Mouse (Mus musculus): ENCODE results near the gene Cabin1. TPM values are rescaled to one million over a fixed set of nuclear protein-coding genes. Genes with fewer than 3 reads are reported as not detected.
A peak's percentile ranks its signal among the peaks of the same experiment; 100 is the strongest.
"Not testable (repeated sequence)": the region's sequence is repeated elsewhere in the genome, so short reads cannot be mapped to it uniquely, and the experiment has no call there.

Gene Cabin1
- polyA plus RNA-seq, 1 experiment from 2014 or later, result 29.5 TPM

- 96% methylated on average over 5 of the region's 5 CpGs for WGBS
Observed at GRCm38 (mm10) chr10:75774102-75774501, 10.0 kb upstream of the Cabin1 start.

DNA sequence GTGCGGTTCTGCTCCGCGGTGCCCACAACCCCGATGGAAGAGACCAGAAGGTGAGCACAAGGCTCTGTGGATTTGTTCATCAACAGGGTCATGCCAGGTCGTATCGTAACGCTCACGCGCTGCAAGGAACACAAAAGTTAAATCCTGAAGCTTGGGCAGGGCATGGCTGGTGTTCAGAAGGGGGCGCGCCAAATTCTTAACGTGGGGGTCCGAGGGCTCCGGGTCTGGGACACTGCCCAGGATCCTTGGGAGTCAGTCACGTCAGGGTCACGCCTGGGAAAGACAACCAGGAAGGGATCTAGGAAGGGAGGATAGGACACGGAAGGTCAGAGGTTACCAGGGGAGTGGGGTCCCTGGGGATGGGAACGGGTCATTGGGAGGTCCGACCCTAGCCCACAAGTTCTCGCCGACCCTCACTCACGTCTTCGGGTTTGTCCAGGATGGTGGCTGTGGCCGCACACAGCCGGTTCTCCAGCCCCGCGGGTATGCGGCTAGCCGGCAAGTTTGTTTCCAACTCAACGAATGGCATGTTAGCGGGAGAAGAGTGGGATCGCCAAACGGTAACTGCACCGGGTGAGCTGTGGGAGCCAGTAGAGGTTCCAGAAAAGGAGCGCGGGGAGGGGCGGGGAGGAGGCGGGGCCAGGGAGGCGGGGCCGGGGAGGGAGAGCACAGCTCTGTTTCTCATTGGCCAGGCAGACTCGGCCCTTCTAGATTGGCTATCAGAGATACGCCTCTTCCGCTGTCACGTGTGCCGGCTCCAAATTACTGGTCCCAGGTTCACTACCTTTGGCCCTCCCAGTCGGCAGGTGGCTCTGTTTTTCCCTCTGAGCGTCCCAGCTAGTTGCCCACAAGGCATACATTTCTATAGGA, 8.9 kb upstream of the Cabin1 start, which contains the start of gene Ddt:
Gene Ddt (minus strand): TSS at position 620 of the 870 bp plus-strand sequence.
- H3K36me3 ChIP-seq (ENCODE audit: control insufficient read depth, insufficient read depth, low read length), result no peaks in the 10 kb centered on the region; the same call in 1 of the 2 replicates
- peak within 1 kb of the TSS; percentile 44 for H3K4me3 ChIP-seq (ENCODE audit: low read depth, low read length)
- peak; percentile 87 for DNase-seq (ENCODE audit: low spot score)
- peak within 1 kb of the TSS; percentile 48 for H3K9ac ChIP-seq (ENCODE audit: low read length)
- H3K27ac ChIP-seq (ENCODE audit: low read depth, low read length), result no peak within 1 kb of the TSS
- peak; percentile 95 for ATAC-seq (ENCODE audit: insufficient read depth, low FRiP score, low TSS enrichment)
- under 1% methylated on average over 46 of the region's 47 CpGs for WGBS
- peaks cover 4% of the 10 kb centered on the region; the same call in 1 of the 2 replicates for H3K4me1 ChIP-seq (ENCODE audit: control insufficient read depth, insufficient read depth, low read length)
- no peaks in the 10 kb centered on the region for H3K9me3 ChIP-seq (ENCODE audit: control insufficient read depth, low read length)
- peak within 1 kb of the TSS; percentile 64 for H3K4me2 ChIP-seq (ENCODE audit: low read depth)
- H3K27me3 ChIP-seq (ENCODE audit: control insufficient read depth, insufficient read depth, low read length), result no peaks in the 10 kb centered on the region

More at GRCm38 (mm10) chr10:75774102-75774501, 10.0 kb upstream of the Cabin1 start:
- Histone ChIP-seq H3K4me2 (ENCODE audit: low read depth) (no peak overlapping the region), H3K4me1 (ENCODE audit: control insufficient read depth, insufficient read depth, low read length) (peaks cover 4% of the 10 kb centered on the region; the same call in 1 of the 2 replicates), H3K9me3 (ENCODE audit: control insufficient read depth, low read length) (no peaks in the 10 kb centered on the region), H3K27me3 (ENCODE audit: control insufficient read depth, insufficient read depth, low read length) (no peaks in the 10 kb centered on the region), H3K9ac (ENCODE audit: low read length) (no peak overlapping the region), H3K27ac (ENCODE audit: low read depth, low read length) (no peak overlapping the region), H3K4me3 (ENCODE audit: low read depth, low read length) (no peak overlapping the region), H3K36me3 (ENCODE audit: control insufficient read depth, insufficient read depth, low read length) (no peaks in the 10 kb centered on the region; the same call in 1 of the 2 replicates)
- DNase-seq (ENCODE audit: low spot score) (no peak), ATAC-seq (ENCODE audit: insufficient read depth, low FRiP score, low TSS enrichment) (no peak)

DNA sequence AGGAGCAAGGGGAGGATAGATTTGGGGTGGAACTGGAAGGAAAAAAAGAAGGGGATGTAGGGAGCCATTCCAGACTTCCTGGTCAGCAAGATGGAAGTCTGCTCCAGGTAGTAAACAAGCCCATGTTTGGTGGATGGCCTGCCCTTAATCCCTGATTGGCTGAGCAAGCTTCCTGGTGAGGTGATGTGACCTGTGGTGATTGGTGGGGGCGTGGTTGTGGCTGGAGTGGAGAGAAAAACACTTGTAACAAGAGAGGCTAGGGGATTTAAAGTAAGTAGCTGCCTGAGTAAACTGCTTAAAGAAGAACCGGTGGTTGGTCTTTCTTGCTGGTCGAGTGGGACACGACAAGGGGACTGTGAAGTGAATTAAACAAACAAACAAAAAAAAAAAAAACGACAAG, 3.6 kb upstream of the Cabin1 start:
- not testable (repeated sequence) for H3K4me3 ChIP-seq (ENCODE audit: low read depth, low read length); DNase-seq (ENCODE audit: low spot score); H3K9ac ChIP-seq (ENCODE audit: low read length); H3K27me3 ChIP-seq (ENCODE audit: control insufficient read depth, insufficient read depth, low read length); H3K36me3 ChIP-seq (ENCODE audit: control insufficient read depth, insufficient read depth, low read length); ATAC-seq (ENCODE audit: insufficient read depth, low FRiP score, low TSS enrichment); H3K4me2 ChIP-seq (ENCODE audit: low read depth); H3K9me3 ChIP-seq (ENCODE audit: control insufficient read depth, low read length); H3K4me1 ChIP-seq (ENCODE audit: control insufficient read depth, insufficient read depth, low read length); H3K27ac ChIP-seq (ENCODE audit: low read depth, low read length)
- WGBS, result 49% methylated on average over 5 of the region's 5 CpGs

DNA sequence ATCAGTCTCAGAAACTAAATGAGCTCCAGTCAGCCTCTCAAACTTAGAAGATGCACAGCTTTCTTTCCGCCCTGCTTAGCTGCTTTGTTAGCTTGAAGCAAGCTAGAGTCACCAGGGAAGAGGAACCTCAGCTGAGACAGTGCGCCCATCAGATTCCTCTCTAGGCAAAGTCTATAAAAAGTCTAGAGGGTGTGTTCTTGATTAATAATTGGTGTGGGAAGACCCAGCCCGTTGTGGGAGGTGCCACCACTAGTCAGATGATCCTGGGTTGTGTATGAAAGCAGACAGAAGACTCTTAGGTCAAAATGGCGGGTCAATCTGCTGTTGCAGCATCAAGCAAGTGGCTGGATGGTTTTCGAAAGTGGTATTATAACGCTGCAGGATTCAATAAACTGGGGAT, 2.7 kb upstream of the Cabin1 start:
- H3K4me3 ChIP-seq (ENCODE audit: low read depth, low read length), result no peak overlapping the region
- H3K27me3 ChIP-seq (ENCODE audit: control insufficient read depth, insufficient read depth, low read length), result no peaks in the 10 kb centered on the region
- DNase-seq (ENCODE audit: low spot score) (no peak), ATAC-seq (ENCODE audit: insufficient read depth, low FRiP score, low TSS enrichment) (no peak)
- H3K9me3 ChIP-seq (ENCODE audit: control insufficient read depth, low read length), result no peaks in the 10 kb centered on the region
- H3K4me1 ChIP-seq (ENCODE audit: control insufficient read depth, insufficient read depth, low read length), result 0 out of 2 replicates have a peak, but pooled peaks cover 4% of the 10 kb centered on the region
- H3K4me2 ChIP-seq (ENCODE audit: low read depth), result no peak overlapping the region
- no peak overlapping the region for H3K9ac ChIP-seq (ENCODE audit: low read length)
- H3K36me3 ChIP-seq (ENCODE audit: control insufficient read depth, insufficient read depth, low read length), result no peaks in the 10 kb centered on the region; the same call in 1 of the 2 replicates
- 85% methylated on average over 6 of the region's 6 CpGs for WGBS
- H3K27ac ChIP-seq (ENCODE audit: low read depth, low read length), result no peak overlapping the region

- 1% methylated on average over 27 of the region's 27 CpGs for WGBS
- Histone ChIP-seq H3K4me1 (ENCODE audit: control insufficient read depth, insufficient read depth, low read length) (0 out of 2 replicates have a peak, but pooled peaks cover 4% of the 10 kb centered on the region), H3K27ac (ENCODE audit: low read depth, low read length) (0 out of 2 replicates have a peak overlapping the region, but pooled peaks have one; percentile 44), H3K4me2 (ENCODE audit: low read depth) (peak overlapping the region; percentile 60), H3K9me3 (ENCODE audit: control insufficient read depth, low read length) (no peaks in the 10 kb centered on the region), H3K27me3 (ENCODE audit: control insufficient read depth, insufficient read depth, low read length) (no peaks in the 10 kb centered on the region), H3K9ac (ENCODE audit: low read length) (peak overlapping the region; percentile 47), H3K4me3 (ENCODE audit: low read depth, low read length) (peak overlapping the region; percentile 57), H3K36me3 (ENCODE audit: control insufficient read depth, insufficient read depth, low read length) (no peaks in the 10 kb centered on the region)
- ATAC-seq (ENCODE audit: insufficient read depth, low FRiP score, low TSS enrichment) (peak; percentile 40), DNase-seq (ENCODE audit: low spot score) (peak; percentile 83)
Observed at GRCm38 (mm10) chr10:75764519-75765473, 655 bp upstream of the Cabin1 start.

GRCm38 (mm10) chr10:75762413-75762812, 1.7 kb downstream of the Cabin1 start:
- Histone ChIP-seq H3K9ac (ENCODE audit: low read length) (no peak overlapping the region), H3K4me3 (ENCODE audit: low read depth, low read length) (no peak overlapping the region), H3K36me3 (ENCODE audit: control insufficient read depth, insufficient read depth, low read length) (no peaks in the 10 kb centered on the region; the same call in 1 of the 2 replicates), H3K4me2 (ENCODE audit: low read depth) (no peak overlapping the region), H3K4me1 (ENCODE audit: control insufficient read depth, insufficient read depth, low read length) (0 out of 2 replicates have a peak, but pooled peaks cover 4% of the 10 kb centered on the region), H3K27me3 (ENCODE audit: control insufficient read depth, insufficient read depth, low read length) (no peaks in the 10 kb centered on the region), H3K27ac (ENCODE audit: low read depth, low read length) (no peak overlapping the region), H3K9me3 (ENCODE audit: control insufficient read depth, low read length) (peaks cover 3% of the 10 kb centered on the region; the same call in 1 of the 2 replicates)
- ATAC-seq (ENCODE audit: insufficient read depth, low FRiP score, low TSS enrichment), result no peak
- 92% methylated on average over 3 of the region's 3 CpGs for WGBS
- no peak for DNase-seq (ENCODE audit: low spot score)

DNA sequence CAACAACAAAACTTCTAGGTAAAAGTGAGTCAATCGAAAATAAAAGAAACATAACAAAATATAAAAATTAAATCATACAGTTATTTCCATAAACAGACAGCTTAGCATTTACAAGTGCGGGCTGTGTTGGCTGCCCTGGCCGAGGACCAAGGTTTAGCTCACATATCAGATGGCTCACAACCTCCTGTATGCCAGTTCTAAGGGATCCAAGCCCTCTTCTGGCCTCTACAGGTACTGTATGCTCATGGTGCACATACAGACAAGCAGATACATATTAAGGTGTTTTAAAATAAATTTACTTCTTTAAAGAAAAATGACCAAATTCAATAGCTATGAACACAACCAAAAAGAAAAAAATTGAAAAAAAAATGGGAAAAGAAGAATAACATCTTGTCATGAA, 3.8 kb downstream of the Cabin1 start:
- H3K4me2 ChIP-seq (ENCODE audit: low read depth), result no peak overlapping the region
- H3K9me3 ChIP-seq (ENCODE audit: control insufficient read depth, low read length), result peaks cover 3% of the 10 kb centered on the region; the same call in 1 of the 2 replicates
- 0 out of 2 replicates have a peak, but pooled peaks cover 4% of the 10 kb centered on the region for H3K4me1 ChIP-seq (ENCODE audit: control insufficient read depth, insufficient read depth, low read length)
- no peak overlapping the region for H3K4me3 ChIP-seq (ENCODE audit: low read depth, low read length)
- WGBS, result 95% methylated on average over 3 of the region's 3 CpGs
- DNase-seq (ENCODE audit: low spot score), result no peak
- H3K36me3 ChIP-seq (ENCODE audit: control insufficient read depth, insufficient read depth, low read length), result no peaks in the 10 kb centered on the region; the same call in 1 of the 2 replicates
- no peak overlapping the region for H3K9ac ChIP-seq (ENCODE audit: low read length)
- no peak for ATAC-seq (ENCODE audit: insufficient read depth, low FRiP score, low TSS enrichment)
- no peaks in the 10 kb centered on the region for H3K27me3 ChIP-seq (ENCODE audit: control insufficient read depth, insufficient read depth, low read length)
- H3K27ac ChIP-seq (ENCODE audit: low read depth, low read length), result no peak overlapping the region

- Histone ChIP-seq H3K4me2 (ENCODE audit: low read depth) (no peak overlapping the region), H3K9ac (ENCODE audit: low read length) (no peak overlapping the region), H3K4me3 (ENCODE audit: low read depth, low read length) (no peak overlapping the region), H3K9me3 (ENCODE audit: control insufficient read depth, low read length) (peaks cover 3% of the 10 kb centered on the region; the same call in 1 of the 2 replicates), H3K4me1 (ENCODE audit: control insufficient read depth, insufficient read depth, low read length) (no peaks in the 10 kb centered on the region), H3K36me3 (ENCODE audit: control insufficient read depth, insufficient read depth, low read length) (peaks cover 4% of the 10 kb centered on the region), H3K27me3 (ENCODE audit: control insufficient read depth, insufficient read depth, low read length) (no peaks in the 10 kb centered on the region), H3K27ac (ENCODE audit: low read depth, low read length) (no peak overlapping the region)
- ATAC-seq (ENCODE audit: insufficient read depth, low FRiP score, low TSS enrichment) (no peak), DNase-seq (ENCODE audit: low spot score) (no peak)
- WGBS, result 95% methylated on average over 11 of the region's 11 CpGs
Observed at GRCm38 (mm10) chr10:75756719-75757118, 7.4 kb downstream of the Cabin1 start.
